Mouse (Mus musculus): ENCODE data around the gene Tk1. TPM values are rescaled to one million over a fixed set of nuclear protein-coding genes. Genes with fewer than 3 reads are reported as not detected.
"Not testable (repeated sequence)": the region's sequence is repeated elsewhere in the genome, so short reads cannot be mapped to it uniquely, and the experiment has no call there.

The Tk1 gene
- polyA plus RNA-seq, 1 experiment from 2014 or later, result 117 TPM

GRCm38 (mm10) chr11:117798160-117798541 is 27.7 kb downstream of the Tk1 start:
- no peak overlapping the region for H3K27ac ChIP-seq
- H3K4me2 ChIP-seq (replicated peaks), result no peak overlapping the region
- no peak for ATAC-seq (ENCODE audit: insufficient number of reproducible peaks, insufficient read depth, low FRiP score, low TSS enrichment)
- no peaks in the 10 kb centered on the region for H3K36me3 ChIP-seq
- no peak overlapping the region for H3K4me3 ChIP-seq
- no peak overlapping the region for H3K9ac ChIP-seq
- WGBS, result 44% methylated on average over 2 of the region's 2 CpGs
- H3K27me3 ChIP-seq, result no peaks in the 10 kb centered on the region
- H3K9me3 ChIP-seq, result no peaks in the 10 kb centered on the region
- H3K4me1 ChIP-seq, result peaks cover 8% of the 10 kb centered on the region; the same call in 1 of the 2 replicates

- H3K4me1 ChIP-seq, result peaks cover 9% of the 10 kb centered on the region
- H3K4me3 ChIP-seq, result no peak within 1 kb of the TSS
- no peaks in the 10 kb centered on the region for H3K27me3 ChIP-seq
- 56% methylated on average over 9 of the region's 9 CpGs for WGBS
- ATAC-seq (ENCODE audit: insufficient number of reproducible peaks, insufficient read depth, low FRiP score, low TSS enrichment), result no peak
- H3K27ac ChIP-seq, result no peak within 1 kb of the TSS
- H3K4me2 ChIP-seq (replicated peaks), result no peak within 1 kb of the TSS
- H3K9me3 ChIP-seq, result no peaks in the 10 kb centered on the region
- no peaks in the 10 kb centered on the region for H3K36me3 ChIP-seq
- no peak within 1 kb of the TSS for H3K9ac ChIP-seq
These were observed 28.3 kb downstream of the Tk1 start, which contains the start of gene 6030468B19Rik for GRCm38 (mm10) chr11:117797511-117798159. Gene 6030468B19Rik, plus strand, starts transcription at chr11:117797660.

GRCm38 (mm10) chr11:117796954-117797353 is 28.9 kb downstream of the Tk1 start:
- H3K9me3 ChIP-seq, result no peaks in the 10 kb centered on the region

GRCm38 (mm10) chr11:117794035-117794551 is 31.8 kb downstream of the Tk1 start:
- WGBS, result 61% methylated on average over 4 of the region's 4 CpGs
- peaks cover 23% of the 10 kb centered on the region for H3K4me1 ChIP-seq
- H3K4me3 ChIP-seq, result no peak overlapping the region
- peaks cover 16% of the 10 kb centered on the region for H3K27me3 ChIP-seq
- H3K4me2 ChIP-seq (replicated peaks), result no peak overlapping the region
- H3K36me3 ChIP-seq, result no peaks in the 10 kb centered on the region
- H3K27ac ChIP-seq, result no peak overlapping the region
- H3K9me3 ChIP-seq, result no peaks in the 10 kb centered on the region
- no peak overlapping the region for H3K9ac ChIP-seq
- no peak for ATAC-seq (ENCODE audit: insufficient number of reproducible peaks, insufficient read depth, low FRiP score, low TSS enrichment)

More at GRCm38 (mm10) chr11:117796954-117797353, 28.9 kb downstream of the Tk1 start:
- ATAC-seq (ENCODE audit: insufficient number of reproducible peaks, insufficient read depth, low FRiP score, low TSS enrichment), result no peak
- Histone ChIP-seq H3K4me2 (replicated peaks) (no peak overlapping the region), H3K27me3 (0 out of 2 replicates have a peak, but pooled peaks cover under 1% of the 10 kb centered on the region), H3K9ac (no peak overlapping the region), H3K27ac (no peak overlapping the region), H3K36me3 (no peaks in the 10 kb centered on the region), H3K4me1 (peaks cover 16% of the 10 kb centered on the region), H3K4me3 (no peak overlapping the region)
- 30% methylated on average over 5 of the region's 5 CpGs for WGBS

- H3K27ac ChIP-seq, result 0 out of 2 replicates have a peak overlapping the region, but pooled peaks have one; percentile 30
- peaks cover 16% of the 10 kb centered on the region for H3K27me3 ChIP-seq
- peak overlapping the region; percentile 47 for H3K4me2 ChIP-seq (replicated peaks)
- H3K9me3 ChIP-seq, result no peaks in the 10 kb centered on the region
- 9% methylated on average over 22 of the region's 22 CpGs for WGBS
- ATAC-seq (ENCODE audit: insufficient number of reproducible peaks, insufficient read depth, low FRiP score, low TSS enrichment), result 0 out of 2 replicates have a peak, but pooled peaks have one; percentile 30
- no peak overlapping the region for H3K4me3 ChIP-seq
- H3K4me1 ChIP-seq, result peaks cover 21% of the 10 kb centered on the region
- peak overlapping the region; percentile 36 for H3K9ac ChIP-seq
- H3K36me3 ChIP-seq, result no peaks in the 10 kb centered on the region
These were observed 33.5 kb downstream of the Tk1 start for GRCm38 (mm10) chr11:117792281-117792888.

- Histone ChIP-seq H3K4me3 (no peak overlapping the region), H3K27ac (no peak overlapping the region), H3K4me2 (replicated peaks) (no peak overlapping the region), H3K4me1 (peaks cover 15% of the 10 kb centered on the region), H3K36me3 (no peaks in the 10 kb centered on the region), H3K9ac (no peak overlapping the region), H3K9me3 (no peaks in the 10 kb centered on the region), H3K27me3 (peaks cover 16% of the 10 kb centered on the region)
- no peak for ATAC-seq (ENCODE audit: insufficient number of reproducible peaks, insufficient read depth, low FRiP score, low TSS enrichment)
- 86% methylated on average over 9 of the region's 9 CpGs for WGBS
These were observed 34.5 kb downstream of the Tk1 start for GRCm38 (mm10) chr11:117791441-117791761.

GRCm38 (mm10) chr11:117790703-117791440 is 35.0 kb downstream of the Tk1 start:
- H3K9ac ChIP-seq, result no peak overlapping the region
- H3K27me3 ChIP-seq, result peaks cover 16% of the 10 kb centered on the region
- no peak for ATAC-seq (ENCODE audit: insufficient number of reproducible peaks, insufficient read depth, low FRiP score, low TSS enrichment)

GRCm38 (mm10) chr11:117790286-117790685 is 35.6 kb downstream of the Tk1 start:
- 4% methylated on average over 14 of the region's 14 CpGs for WGBS

More at GRCm38 (mm10) chr11:117790703-117791440, 35.0 kb downstream of the Tk1 start:
- Histone ChIP-seq H3K4me1 (peaks cover 15% of the 10 kb centered on the region), H3K4me2 (replicated peaks) (peak overlapping the region; percentile 35), H3K36me3 (no peaks in the 10 kb centered on the region), H3K27ac (no peak overlapping the region), H3K4me3 (no peak overlapping the region), H3K9me3 (no peaks in the 10 kb centered on the region)
- WGBS, result 30% methylated on average over 23 of the region's 23 CpGs

GRCm38 (mm10) chr11:117788481-117788880 is 37.4 kb downstream of the Tk1 start:
- not testable (repeated sequence) for H3K4me2 ChIP-seq (replicated peaks); H3K9me3 ChIP-seq; H3K36me3 ChIP-seq; H3K9ac ChIP-seq; ATAC-seq (ENCODE audit: insufficient number of reproducible peaks, insufficient read depth, low FRiP score, low TSS enrichment); H3K4me3 ChIP-seq; H3K27ac ChIP-seq
- H3K27me3 ChIP-seq, result peaks cover 22% of the 10 kb centered on the region
- H3K4me1 ChIP-seq, result peaks cover 18% of the 10 kb centered on the region
- WGBS, result 82% methylated on average over 7 of the region's 7 CpGs

More at GRCm38 (mm10) chr11:117790286-117790685, 35.6 kb downstream of the Tk1 start:
- Histone ChIP-seq H3K36me3 (no peaks in the 10 kb centered on the region), H3K4me2 (replicated peaks) (peak overlapping the region; percentile 35), H3K9me3 (no peaks in the 10 kb centered on the region), H3K4me3 (no peak overlapping the region), H3K27ac (no peak overlapping the region), H3K27me3 (peaks cover 16% of the 10 kb centered on the region), H3K9ac (no peak overlapping the region), H3K4me1 (peaks cover 15% of the 10 kb centered on the region)
- ATAC-seq (ENCODE audit: insufficient number of reproducible peaks, insufficient read depth, low FRiP score, low TSS enrichment), result no peak

GRCm38 (mm10) chr11:117786294-117786693 is 39.6 kb downstream of the Tk1 start:
- no peak overlapping the region for H3K4me3 ChIP-seq
- ATAC-seq (ENCODE audit: insufficient number of reproducible peaks, insufficient read depth, low FRiP score, low TSS enrichment), result no peak
- no peaks in the 10 kb centered on the region for H3K36me3 ChIP-seq
- no peaks in the 10 kb centered on the region for H3K9me3 ChIP-seq
- H3K27ac ChIP-seq, result no peak overlapping the region
- no peak overlapping the region for H3K9ac ChIP-seq
- H3K27me3 ChIP-seq, result peaks cover 39% of the 10 kb centered on the region
- WGBS, result 12% methylated on average over 10 of the region's 10 CpGs
- no peak overlapping the region for H3K4me2 ChIP-seq (replicated peaks)
- H3K4me1 ChIP-seq, result peaks cover 27% of the 10 kb centered on the region

- peaks cover 28% of the 10 kb centered on the region for H3K27me3 ChIP-seq
- H3K4me2 ChIP-seq (replicated peaks), result peak overlapping the region; percentile 55
- no peak overlapping the region for H3K27ac ChIP-seq
- no peaks in the 10 kb centered on the region for H3K9me3 ChIP-seq
- H3K9ac ChIP-seq, result no peak overlapping the region; the same call in 1 of the 2 replicates
- WGBS, result 28% methylated on average over 10 of the region's 10 CpGs
- ATAC-seq (ENCODE audit: insufficient number of reproducible peaks, insufficient read depth, low FRiP score, low TSS enrichment), result no peak
- H3K4me1 ChIP-seq, result peaks cover 37% of the 10 kb centered on the region
- H3K4me3 ChIP-seq, result peak overlapping the region; percentile 30
- H3K36me3 ChIP-seq, result no peaks in the 10 kb centered on the region
These were observed 42.1 kb downstream of the Tk1 start for GRCm38 (mm10) chr11:117783683-117784309.
